Mouse (Mus musculus): ENCODE results near the gene 1810043G02Rik.
"Not testable (repeated sequence)": the region's sequence is repeated elsewhere in the genome, so short reads cannot be mapped to it uniquely, and the experiment has no call there.

- TF ChIP-seq GATA1 (IDR thresholded peaks at IDR 0.05; ENCODE audit: borderline replicate concordance, low read length); FLI1 (IDR thresholded peaks at IDR 0.05; ENCODE audit: low read length): not testable (repeated sequence)
These were observed 27.9 kb upstream of the 1810043G02Rik start for GRCm38 (mm10) chr10:77950468-77950867.
